In genomic region chr11:119941794-119942193, GRCm38 (mm10) we compare ENCODE assay signal across 8 mouse cellular contexts. TPM values are rescaled to one million over a fixed set of nuclear protein-coding genes. Genes with fewer than 3 reads are reported as not detected.
DNase-seq lines count a peak whose midpoint lies in the region; ATAC-seq and TF ChIP-seq lines count a peak whose summit lies in the region.

No protein-coding gene starts in this region.

- H3K27me3 ChIP-seq in heart, embryonic 15.5 days, result peaks cover 18% of the 10 kb centered on the region
- peaks cover 88% of the 10 kb centered on the region for H3K27me3 ChIP-seq in G1E (ENCODE audit: insufficient read depth, low read length)
- H3K27me3 ChIP-seq in hindbrain, embryonic 11.5 days (ENCODE audit: control insufficient read depth, insufficient read depth, low read length), result peaks cover 7% of the 10 kb centered on the region
- peaks cover 7% of the 10 kb centered on the region for H3K27me3 ChIP-seq in midbrain, embryonic 11.5 days (ENCODE audit: control insufficient read depth, insufficient read depth, low read length)

- peaks cover 46% of the 10 kb centered on the region for H3K4me1 ChIP-seq in heart, embryonic 15.5 days (replicated peaks)
- H3K4me1 ChIP-seq in G1E (ENCODE audit: insufficient read depth, low read depth, low read length), result peaks cover 38% of the 10 kb centered on the region
- peaks cover 9% of the 10 kb centered on the region; the same call in 1 of the 2 replicates for H3K4me1 ChIP-seq in hindbrain, embryonic 11.5 days (replicated peaks; ENCODE audit: control insufficient read depth, insufficient read depth, low read length)
- peaks cover 12% of the 10 kb centered on the region for H3K4me1 ChIP-seq in midbrain, embryonic 11.5 days (ENCODE audit: control insufficient read depth, insufficient read depth, low read length)

- DNase-seq in heart, adult 11 months, result no peak
- DNase-seq in G1E (ENCODE audit: low spot score), result no peak
- DNase-seq in hindbrain, embryonic 11.5 days (ENCODE audit: low spot score), result no peak
- DNase-seq in midbrain, embryonic 11.5 days (ENCODE audit: low spot score, missing footprints), result no peak
- no peak for DNase-seq in frontal cortex, postnatal 14 days (ENCODE audit: low spot score in 2 of 2)
- DNase-seq in cerebellum, adult 11 months, result no peak

- H3K27ac ChIP-seq in heart, embryonic 15.5 days, result no peak overlapping the region
- H3K27ac ChIP-seq in hindbrain, embryonic 11.5 days (ENCODE audit: low read depth, low read length), result 0 out of 2 replicates have a peak overlapping the region, but pooled peaks have one; percentile 51
- H3K27ac ChIP-seq in midbrain, embryonic 11.5 days (ENCODE audit: low read depth, low read length), result no peak overlapping the region

- TF ChIP-seq CTCF in G1E (IDR thresholded peaks at IDR 0.05; ENCODE audit: low read depth, low read length), result no peak

- 9% methylated on average over 8 of the region's 8 CpGs for WGBS in heart, embryonic 15.5 days
- 9% methylated on average over 8 of the region's 8 CpGs for WGBS in hindbrain, embryonic 11.5 days
- 6% methylated on average over 8 of the region's 8 CpGs for WGBS in midbrain, embryonic 11.5 days

- peak overlapping the region; percentile 96 for H3K4me2 ChIP-seq in heart, embryonic 15.5 days
- peak overlapping the region; percentile 100 for H3K4me2 ChIP-seq in hindbrain, embryonic 11.5 days (replicated peaks; ENCODE audit: low read depth, low read length)
- H3K4me2 ChIP-seq in midbrain, embryonic 11.5 days, result peak overlapping the region; percentile 91

- peak overlapping the region; percentile 66 for H3K4me3 ChIP-seq in heart, embryonic 15.5 days
- peak overlapping the region; percentile 76; the same call in 1 of the 2 replicates for H3K4me3 ChIP-seq in G1E (ENCODE audit: low read depth, low read length)
- H3K4me3 ChIP-seq in hindbrain, embryonic 11.5 days (ENCODE audit: low read depth, low read length), result peak overlapping the region; percentile 68
- peak overlapping the region; percentile 57 for H3K4me3 ChIP-seq in midbrain, embryonic 11.5 days (ENCODE audit: low read depth, low read length)

- no peaks in the 10 kb centered on the region for H3K9me3 ChIP-seq in heart, embryonic 15.5 days (replicated peaks)
- H3K9me3 ChIP-seq in G1E (replicated peaks), result no peaks in the 10 kb centered on the region
- H3K9me3 ChIP-seq in hindbrain, embryonic 11.5 days (ENCODE audit: control insufficient read depth, low read length), result no peaks in the 10 kb centered on the region
- H3K9me3 ChIP-seq in midbrain, embryonic 11.5 days (ENCODE audit: control insufficient read depth, low read length), result no peaks in the 10 kb centered on the region

- ATAC-seq in heart, embryonic 15.5 days (replicated peaks; ENCODE audit: insufficient number of reproducible peaks, insufficient read depth, low FRiP score, low read depth), result no peak
- ATAC-seq in G1E (ENCODE audit: extremely low read depth, insufficient number of reproducible peaks, low FRiP score, poor library complexity, severe bottlenecking), result no peak
- ATAC-seq in hindbrain, embryonic 11.5 days (ENCODE audit: low FRiP score), result no peak
- ATAC-seq in midbrain, embryonic 11.5 days (ENCODE audit: low FRiP score), result no peak
- no peak for ATAC-seq in CD4-positive, CD25-positive, alpha-beta regulatory T cell, adult 4 months

- H3K36me3 ChIP-seq in heart, embryonic 15.5 days, result no peaks in the 10 kb centered on the region
- no peaks in the 10 kb centered on the region for H3K36me3 ChIP-seq in G1E (replicated peaks)
- H3K36me3 ChIP-seq in hindbrain, embryonic 11.5 days (ENCODE audit: control insufficient read depth, insufficient read depth, low read length), result no peaks in the 10 kb centered on the region
- H3K36me3 ChIP-seq in midbrain, embryonic 11.5 days (ENCODE audit: control insufficient read depth, insufficient read depth, low read length), result no peaks in the 10 kb centered on the region

- H3K9ac ChIP-seq in heart, embryonic 15.5 days, result peak overlapping the region; percentile 52; the same call in 1 of the 2 replicates
- H3K9ac ChIP-seq in hindbrain, embryonic 11.5 days (ENCODE audit: low read depth, low read length), result no peak overlapping the region; the same call in 1 of the 2 replicates
- H3K9ac ChIP-seq in midbrain, embryonic 11.5 days (ENCODE audit: low read length), result peak overlapping the region; percentile 29

RNA-seq across cellular contexts. Expression of gene Baiap2, which starts 0.8 kb away (rescaled TPM):
- 11.0 and 16.3 TPM in 2 replicates for polyA plus RNA-seq in heart, embryonic 15.5 days (2015; fragmentation: Nextera tagmentation; extraction: Ambion mirVana)
- 0.39 and 0.98 TPM in 2 replicates for total RNA-seq in G1E (2014; fragmentation: Nextera tagmentation)
- total RNA-seq in G1E (2017), result 3.4 and 3.6 TPM in 2 replicates
- polyA plus RNA-seq in G1E (2012), result 14.0 and 19.5 TPM in 2 replicates
- polyA plus RNA-seq in hindbrain, embryonic 11.5 days (2014; fragmentation: Nextera tagmentation; extraction: Ambion mirVana), result 10.1 and 11.5 TPM in 2 replicates
- polyA plus RNA-seq in midbrain, embryonic 11.5 days (2014; fragmentation: Nextera tagmentation; extraction: Ambion mirVana), result 9.0 and 9.8 TPM in 2 replicates
- polyA plus RNA-seq in CD4-positive, CD25-positive, alpha-beta regulatory T cell, adult 4 months (2017; shearing (Covaris generic)), result 10 to 100 TPM in 1 of 2 experiments, 1 to 10 TPM in 1; 7.9 to 11.5 TPM

RNA-seq across cellular contexts. Expression of gene Chmp6, which starts 28.6 kb away (rescaled TPM):
- polyA plus RNA-seq in heart, embryonic 15.5 days (2015; fragmentation: Nextera tagmentation; extraction: Ambion mirVana), result 57.3 and 69.5 TPM in 2 replicates
- 6.7 and 8.4 TPM in 2 replicates for total RNA-seq in G1E (2014; fragmentation: Nextera tagmentation)
- 28.5 and 30.8 TPM in 2 replicates for total RNA-seq in G1E (2017)
- 53.1 and 59.0 TPM in 2 replicates for polyA plus RNA-seq in G1E (2012)
- polyA plus RNA-seq in hindbrain, embryonic 11.5 days (2014; fragmentation: Nextera tagmentation; extraction: Ambion mirVana), result 87.2 and 88.3 TPM in 2 replicates
- polyA plus RNA-seq in midbrain, embryonic 11.5 days (2014; fragmentation: Nextera tagmentation; extraction: Ambion mirVana), result 85.4 and 91.8 TPM in 2 replicates
- polyA plus RNA-seq in CD4-positive, CD25-positive, alpha-beta regulatory T cell, adult 4 months (2017; shearing (Covaris generic)), result 10 to 100 TPM; 46.8 to 64.7 TPM
